Mouse (Mus musculus): Measurements from ENCODE around the gene Cyp3a13. TPM values are rescaled to one million over a fixed set of nuclear protein-coding genes. Genes with fewer than 3 reads are reported as not detected.
"Not testable (repeated sequence)": the region's sequence is repeated elsewhere in the genome, so short reads cannot be mapped to it uniquely, and the experiment has no call there.

The Cyp3a13 gene
- polyA plus RNA-seq, 1 experiment from 2014 or later: not detected

DNA sequence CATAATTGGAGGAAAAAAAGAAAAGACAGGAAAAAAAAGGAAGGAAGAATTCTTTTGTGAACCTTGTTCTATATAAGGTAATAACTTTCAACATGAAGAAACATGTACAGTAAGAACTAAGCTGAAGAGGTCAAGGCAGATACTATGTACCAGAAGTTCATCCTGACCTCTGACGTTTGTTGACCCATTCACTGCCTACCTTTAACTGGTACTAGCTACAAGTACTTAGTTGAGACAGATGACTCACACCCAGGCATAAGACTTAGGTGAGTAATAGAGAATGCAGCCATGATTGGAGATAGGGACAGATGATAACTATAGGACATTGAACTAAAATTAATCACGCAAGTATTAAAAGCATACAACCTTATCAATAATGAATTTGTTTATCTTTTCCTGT lies 15.1 kb upstream of the Cyp3a13 start:
- Histone ChIP-seq H3K4me3 (ENCODE audit: low read depth, low read length) (no peak overlapping the region), H3K4me1 (replicated peaks; ENCODE audit: control insufficient read depth, insufficient read depth, low read length) (no peaks in the 10 kb centered on the region), H3K36me3 (ENCODE audit: control insufficient read depth, insufficient read depth, low read length) (no peaks in the 10 kb centered on the region), H3K9me3 (ENCODE audit: control insufficient read depth, low read length) (no peaks in the 10 kb centered on the region), H3K27me3 (ENCODE audit: control insufficient read depth, insufficient read depth, low read length) (no peaks in the 10 kb centered on the region), H3K9ac (ENCODE audit: low read depth, low read length) (no peak overlapping the region), H3K27ac (ENCODE audit: low read depth, low read length) (no peak overlapping the region), H3K4me2 (replicated peaks; ENCODE audit: low read depth, low read length) (no peak overlapping the region)
- ATAC-seq (ENCODE audit: low FRiP score): no peak
- no peak for DNase-seq (ENCODE audit: low spot score)
- 75% methylated on average over 2 of the region's 2 CpGs for WGBS

DNA sequence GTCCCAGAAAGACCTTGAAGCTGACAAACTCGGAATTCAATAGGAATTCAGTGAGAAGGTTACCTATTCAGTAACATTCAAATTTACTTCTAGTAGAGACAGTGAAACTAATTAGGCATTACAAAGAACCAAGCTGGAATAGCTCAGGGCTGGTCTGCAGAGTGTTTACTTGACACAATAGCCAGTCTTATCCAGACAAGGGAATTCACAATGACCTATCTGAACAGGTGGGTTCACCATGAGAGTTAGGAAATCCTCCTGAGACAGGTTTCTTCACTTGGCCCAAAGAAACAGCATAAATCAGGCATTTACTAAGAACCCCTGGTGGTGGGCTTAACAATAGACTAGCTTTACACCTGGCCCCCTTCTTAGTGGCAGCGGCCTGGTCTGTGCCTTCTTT lies 12.5 kb upstream of the Cyp3a13 start:
- not testable (repeated sequence) for H3K4me3 ChIP-seq (ENCODE audit: low read depth, low read length); H3K27me3 ChIP-seq (ENCODE audit: control insufficient read depth, insufficient read depth, low read length); DNase-seq (ENCODE audit: low spot score); H3K9me3 ChIP-seq (ENCODE audit: control insufficient read depth, low read length); H3K4me2 ChIP-seq (replicated peaks; ENCODE audit: low read depth, low read length); H3K36me3 ChIP-seq (ENCODE audit: control insufficient read depth, insufficient read depth, low read length); H3K9ac ChIP-seq (ENCODE audit: low read depth, low read length); ATAC-seq (ENCODE audit: low FRiP score); H3K4me1 ChIP-seq (replicated peaks; ENCODE audit: control insufficient read depth, insufficient read depth, low read length); H3K27ac ChIP-seq (ENCODE audit: low read depth, low read length)
- WGBS: 71% methylated on average over 2 of the region's 2 CpGs

DNA sequence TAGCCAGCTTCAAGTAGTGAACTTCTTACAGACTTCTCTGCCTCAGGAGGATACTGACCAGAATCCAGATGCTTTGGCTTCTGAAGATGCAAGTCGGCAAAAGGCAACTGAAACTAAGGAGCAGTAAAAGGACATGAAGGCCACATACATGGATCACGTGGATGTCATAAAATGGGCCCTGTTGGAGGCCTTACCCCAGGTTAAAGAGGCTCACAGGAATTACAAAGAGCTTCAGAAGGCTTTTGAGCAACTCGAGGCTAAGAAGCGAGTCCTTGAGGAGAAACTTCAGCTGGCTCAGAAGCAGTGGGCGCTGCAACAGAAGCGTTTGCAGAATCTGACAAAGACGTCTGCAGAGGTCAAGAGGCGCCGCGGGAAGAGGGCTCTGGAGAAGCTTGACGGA lies 7.0 kb upstream of the Cyp3a13 start:
- H3K9me3 ChIP-seq (ENCODE audit: control insufficient read depth, low read length): no peaks in the 10 kb centered on the region
- 83% methylated on average over 11 of the region's 11 CpGs for WGBS
- no peak for ATAC-seq (ENCODE audit: low FRiP score)
- no peaks in the 10 kb centered on the region for H3K36me3 ChIP-seq (ENCODE audit: control insufficient read depth, insufficient read depth, low read length)
- H3K27ac ChIP-seq (ENCODE audit: low read depth, low read length): no peak overlapping the region
- H3K27me3 ChIP-seq (ENCODE audit: control insufficient read depth, insufficient read depth, low read length): no peaks in the 10 kb centered on the region
- no peak overlapping the region for H3K4me3 ChIP-seq (ENCODE audit: low read depth, low read length)
- H3K4me2 ChIP-seq (replicated peaks; ENCODE audit: low read depth, low read length): no peak overlapping the region
- H3K4me1 ChIP-seq (replicated peaks; ENCODE audit: control insufficient read depth, insufficient read depth, low read length): no peaks in the 10 kb centered on the region
- no peak for DNase-seq (ENCODE audit: low spot score)
- no peak overlapping the region for H3K9ac ChIP-seq (ENCODE audit: low read depth, low read length)

DNA sequence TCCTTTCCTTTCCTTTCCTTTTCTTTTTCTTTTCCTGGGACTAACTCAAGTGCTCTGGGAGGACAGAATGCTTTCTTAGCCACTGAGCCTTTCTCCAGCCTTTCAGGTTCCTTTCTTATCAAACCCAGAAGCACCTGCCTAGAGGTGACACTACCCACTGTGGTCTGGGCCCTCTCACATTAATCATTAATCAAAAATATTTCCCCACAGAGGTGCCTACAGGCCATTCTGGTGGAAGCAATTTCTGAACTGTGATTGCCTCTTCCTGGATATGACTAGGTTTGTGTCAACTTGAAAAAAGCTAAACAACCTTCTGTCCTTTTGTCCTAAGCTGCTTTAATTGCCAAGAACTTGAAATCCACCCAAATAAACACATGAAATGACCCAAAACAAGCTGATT lies 752 bp upstream of the Cyp3a13 start:
- no peak overlapping the region for H3K27ac ChIP-seq (ENCODE audit: low read depth, low read length)
- no peaks in the 10 kb centered on the region for H3K9me3 ChIP-seq (ENCODE audit: control insufficient read depth, low read length)
- H3K4me3 ChIP-seq (ENCODE audit: low read depth, low read length): no peak overlapping the region
- no peak overlapping the region for H3K9ac ChIP-seq (ENCODE audit: low read depth, low read length)
- no peaks in the 10 kb centered on the region for H3K36me3 ChIP-seq (ENCODE audit: control insufficient read depth, insufficient read depth, low read length)
- no peaks in the 10 kb centered on the region for H3K4me1 ChIP-seq (replicated peaks; ENCODE audit: control insufficient read depth, insufficient read depth, low read length)
- H3K4me2 ChIP-seq (replicated peaks; ENCODE audit: low read depth, low read length): no peak overlapping the region
- no peak for DNase-seq (ENCODE audit: low spot score)
- H3K27me3 ChIP-seq (ENCODE audit: control insufficient read depth, insufficient read depth, low read length): no peaks in the 10 kb centered on the region
- no peak for ATAC-seq (ENCODE audit: low FRiP score)

DNA sequence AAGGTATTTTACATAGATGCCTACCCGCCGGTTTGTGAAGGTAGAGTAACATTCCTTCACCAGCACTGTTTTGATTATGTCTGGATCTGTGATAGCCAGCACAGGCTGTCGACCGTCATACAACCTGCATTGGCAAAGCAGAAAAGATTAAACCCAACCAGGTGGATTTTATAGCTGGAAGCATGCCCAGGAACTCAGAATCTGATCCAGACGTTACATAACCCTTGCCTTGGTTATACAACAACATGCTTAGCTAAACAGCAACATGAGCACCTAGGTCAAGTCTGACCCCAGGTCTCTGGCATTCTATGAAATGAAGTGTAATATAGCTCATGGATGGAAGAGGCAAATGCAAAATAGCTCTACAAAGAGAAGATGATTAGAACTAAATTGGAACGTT lies 5.9 kb downstream of the Cyp3a13 start:
- no peaks in the 10 kb centered on the region for H3K27me3 ChIP-seq (ENCODE audit: control insufficient read depth, insufficient read depth, low read length)
- 86% methylated on average over 6 of the region's 6 CpGs for WGBS
- no peak overlapping the region for H3K4me2 ChIP-seq (replicated peaks; ENCODE audit: low read depth, low read length)
- H3K27ac ChIP-seq (ENCODE audit: low read depth, low read length): no peak overlapping the region
- no peaks in the 10 kb centered on the region for H3K36me3 ChIP-seq (ENCODE audit: control insufficient read depth, insufficient read depth, low read length)
- H3K9ac ChIP-seq (ENCODE audit: low read depth, low read length): no peak overlapping the region
- DNase-seq (ENCODE audit: low spot score) (no peak), ATAC-seq (ENCODE audit: low FRiP score) (no peak)
- H3K4me1 ChIP-seq (replicated peaks; ENCODE audit: control insufficient read depth, insufficient read depth, low read length): no peaks in the 10 kb centered on the region
- no peak overlapping the region for H3K4me3 ChIP-seq (ENCODE audit: low read depth, low read length)
- no peaks in the 10 kb centered on the region for H3K9me3 ChIP-seq (ENCODE audit: control insufficient read depth, low read length)

DNA sequence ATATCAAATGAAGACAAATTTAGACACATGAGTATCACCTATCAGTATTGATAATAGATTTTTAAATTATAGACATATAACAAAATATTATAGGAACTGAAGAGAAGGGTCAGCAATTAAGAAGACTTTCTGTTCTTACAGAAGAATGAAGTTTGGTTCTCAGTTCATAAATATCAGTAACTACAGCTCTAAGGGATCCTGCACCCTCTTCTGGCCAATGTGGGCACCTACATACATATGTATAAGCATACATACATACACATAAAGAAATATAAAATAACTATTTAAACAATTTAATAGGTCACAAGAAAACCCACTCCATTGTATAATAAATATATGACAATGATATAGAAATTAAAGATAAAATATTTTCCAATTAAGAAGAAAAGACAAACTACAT lies 6.9 kb downstream of the Cyp3a13 start:
- Histone ChIP-seq H3K36me3 (ENCODE audit: control insufficient read depth, insufficient read depth, low read length) (no peaks in the 10 kb centered on the region), H3K4me3 (ENCODE audit: low read depth, low read length) (no peak overlapping the region), H3K4me1 (replicated peaks; ENCODE audit: control insufficient read depth, insufficient read depth, low read length) (no peaks in the 10 kb centered on the region), H3K27ac (ENCODE audit: low read depth, low read length) (no peak overlapping the region), H3K4me2 (replicated peaks; ENCODE audit: low read depth, low read length) (no peak overlapping the region), H3K27me3 (ENCODE audit: control insufficient read depth, insufficient read depth, low read length) (no peaks in the 10 kb centered on the region), H3K9me3 (ENCODE audit: control insufficient read depth, low read length) (no peaks in the 10 kb centered on the region), H3K9ac (ENCODE audit: low read depth, low read length) (no peak overlapping the region)
- DNase-seq (ENCODE audit: low spot score): no peak
- no peak for ATAC-seq (ENCODE audit: low FRiP score)

DNA sequence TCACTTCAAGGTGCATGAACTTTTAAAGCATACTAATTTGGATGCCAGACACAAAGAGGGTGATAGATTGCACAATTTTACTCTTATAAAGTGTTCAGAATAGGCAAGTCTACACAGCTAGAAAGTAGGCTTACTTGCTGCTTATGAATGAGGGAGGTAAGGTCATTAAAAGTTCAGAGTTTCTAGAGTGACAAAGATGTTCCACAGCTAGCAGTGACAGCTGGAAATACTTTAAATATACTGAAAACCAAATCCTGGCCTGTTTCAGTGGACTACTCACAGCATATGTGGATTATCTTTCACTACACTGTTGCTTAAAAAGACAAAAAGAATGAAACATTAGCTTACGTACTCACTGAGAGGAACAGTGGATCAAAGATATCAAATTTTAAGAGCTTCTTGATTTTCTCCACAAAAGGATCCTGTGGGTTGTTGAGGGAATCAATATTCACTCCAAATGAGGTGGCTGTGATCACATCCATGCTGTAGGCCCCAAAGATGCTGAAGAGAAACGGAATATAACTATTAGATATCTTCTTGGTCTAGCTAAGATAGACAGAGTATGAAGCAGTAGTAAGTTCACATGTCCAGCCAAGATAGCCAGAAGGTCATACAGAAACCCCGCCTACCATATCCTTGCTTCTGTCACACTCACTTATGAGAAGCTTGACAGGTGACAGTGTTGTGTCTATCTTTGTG lies 11.7 kb downstream of the Cyp3a13 start:
- WGBS: 89% methylated on average over 3 of the region's 3 CpGs
- no peaks in the 10 kb centered on the region for H3K9me3 ChIP-seq (ENCODE audit: control insufficient read depth, low read length)

DNA sequence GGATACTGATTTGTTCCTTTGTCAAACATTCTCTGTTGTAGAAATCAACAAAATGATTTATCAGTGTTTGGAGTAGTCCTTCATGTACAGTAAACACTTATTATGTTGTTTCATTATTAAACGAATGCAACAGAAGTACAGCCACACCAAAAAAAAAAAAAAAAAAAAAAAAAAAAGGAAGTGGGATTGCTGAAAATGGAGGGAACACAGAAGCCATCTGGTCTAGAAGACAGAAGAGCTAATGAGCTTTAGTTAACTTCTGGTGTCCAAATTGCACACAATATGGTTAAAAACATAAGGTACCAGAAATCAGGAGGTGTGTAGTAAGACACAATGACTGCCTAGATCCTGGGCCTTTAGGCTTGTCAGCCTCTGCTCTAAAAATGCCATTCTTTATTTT lies 23.6 kb downstream of the Cyp3a13 start:
- DNase-seq (ENCODE audit: low spot score): no peak
- Histone ChIP-seq H3K9ac (ENCODE audit: low read depth, low read length) (no peak overlapping the region), H3K9me3 (ENCODE audit: control insufficient read depth, low read length) (no peaks in the 10 kb centered on the region), H3K27me3 (ENCODE audit: control insufficient read depth, insufficient read depth, low read length) (no peaks in the 10 kb centered on the region), H3K27ac (ENCODE audit: low read depth, low read length) (no peak overlapping the region), H3K36me3 (ENCODE audit: control insufficient read depth, insufficient read depth, low read length) (no peaks in the 10 kb centered on the region), H3K4me3 (ENCODE audit: low read depth, low read length) (no peak overlapping the region), H3K4me2 (replicated peaks; ENCODE audit: low read depth, low read length) (no peak overlapping the region), H3K4me1 (replicated peaks; ENCODE audit: control insufficient read depth, insufficient read depth, low read length) (no peaks in the 10 kb centered on the region)
- no peak for ATAC-seq (ENCODE audit: low FRiP score)
- WGBS: 93% methylated on average over 1 of the region's 1 CpGs

More for the DNA sequence above, 11.7 kb downstream of the Cyp3a13 start:
- H3K9ac ChIP-seq (ENCODE audit: low read depth, low read length): no peak overlapping the region
- H3K27ac ChIP-seq (ENCODE audit: low read depth, low read length): no peak overlapping the region
- H3K36me3 ChIP-seq (ENCODE audit: control insufficient read depth, insufficient read depth, low read length): no peaks in the 10 kb centered on the region
- no peaks in the 10 kb centered on the region for H3K27me3 ChIP-seq (ENCODE audit: control insufficient read depth, insufficient read depth, low read length)
- no peak overlapping the region for H3K4me3 ChIP-seq (ENCODE audit: low read depth, low read length)
- no peaks in the 10 kb centered on the region for H3K4me1 ChIP-seq (replicated peaks; ENCODE audit: control insufficient read depth, insufficient read depth, low read length)
- ATAC-seq (ENCODE audit: low FRiP score): no peak
- H3K4me2 ChIP-seq (replicated peaks; ENCODE audit: low read depth, low read length): no peak overlapping the region
- DNase-seq (ENCODE audit: low spot score): no peak

DNA sequence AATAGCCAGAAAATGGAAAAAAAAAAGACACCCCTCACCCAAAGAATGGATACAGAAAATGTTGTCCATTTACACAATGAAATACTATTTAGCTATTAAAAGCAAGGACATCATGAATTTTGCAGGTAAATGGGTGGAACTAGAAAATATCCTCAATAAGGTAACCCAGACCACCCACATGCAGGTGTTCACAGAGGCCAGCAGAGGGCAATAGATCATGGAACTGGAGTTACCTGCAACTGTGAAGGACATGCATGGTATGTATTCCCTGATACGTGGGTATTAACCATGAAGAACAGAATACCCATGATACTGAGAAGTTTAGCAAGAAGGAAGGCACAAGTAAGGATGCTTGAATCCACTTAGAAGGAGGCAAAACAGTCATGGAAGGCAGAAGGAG lies 28.5 kb downstream of the Cyp3a13 start:
- WGBS: 66% methylated on average over 1 of the region's 1 CpGs

More for the DNA sequence above, 28.5 kb downstream of the Cyp3a13 start:
- DNase-seq (ENCODE audit: low spot score): no peak
- H3K4me2 ChIP-seq (replicated peaks; ENCODE audit: low read depth, low read length): no peak overlapping the region
- no peak for ATAC-seq (ENCODE audit: low FRiP score)
- no peaks in the 10 kb centered on the region for H3K9me3 ChIP-seq (ENCODE audit: control insufficient read depth, low read length)
- H3K36me3 ChIP-seq (ENCODE audit: control insufficient read depth, insufficient read depth, low read length): no peaks in the 10 kb centered on the region
- H3K4me3 ChIP-seq (ENCODE audit: low read depth, low read length): no peak overlapping the region
- no peaks in the 10 kb centered on the region for H3K27me3 ChIP-seq (ENCODE audit: control insufficient read depth, insufficient read depth, low read length)
- no peaks in the 10 kb centered on the region for H3K4me1 ChIP-seq (replicated peaks; ENCODE audit: control insufficient read depth, insufficient read depth, low read length)
- no peak overlapping the region for H3K27ac ChIP-seq (ENCODE audit: low read depth, low read length)
- H3K9ac ChIP-seq (ENCODE audit: low read depth, low read length): no peak overlapping the region
